Mouse (Mus musculus): ENCODE measurements around the gene 9230102O04Rik. TPM values are rescaled to one million over a fixed set of nuclear protein-coding genes. Genes with fewer than 3 reads are reported as not detected.

The 9230102O04Rik gene
- total RNA-seq, 1 experiment = not detected

DNA sequence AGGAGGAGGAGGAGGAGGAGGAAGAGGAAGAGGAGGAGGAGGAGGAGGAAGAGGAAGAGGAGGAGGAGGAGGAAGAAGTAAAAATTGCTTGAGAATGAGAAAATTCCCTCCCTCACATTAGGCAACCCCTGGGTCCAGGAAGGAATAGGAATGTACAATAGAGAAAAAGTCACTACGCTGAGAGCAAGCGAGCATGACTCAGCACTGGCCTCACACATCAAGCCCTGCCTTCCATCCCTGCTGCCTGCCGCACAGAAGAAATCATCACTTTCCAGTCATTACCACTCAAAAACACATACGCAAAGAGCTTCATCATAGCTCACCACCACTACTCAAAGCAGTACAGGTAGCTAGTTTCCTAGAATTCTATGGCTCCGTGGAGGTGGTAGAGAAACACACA lies 28.6 kb downstream of the 9230102O04Rik start:
- no peak overlapping the region for H3K27ac ChIP-seq (ENCODE audit: insufficient read depth, low read depth, low read length, poor library complexity, severe bottlenecking)
- H3K9me3 ChIP-seq (ENCODE audit: control insufficient read depth, insufficient read depth, low read depth, low read length) = no peaks in the 10 kb centered on the region
- peaks cover 2 to 17% of the 10 kb centered on the region in 2 experiments; a peak in 3 of 4 replicates for H3K4me1 ChIP-seq (ENCODE audit: control insufficient read depth in 2 of 2, insufficient read depth in 2 of 2, low read length in 2 of 2, poor library complexity in 1 of 2)
- no peaks in the 10 kb centered on the region; the same call in 1 of the 2 replicates for H3K36me3 ChIP-seq (ENCODE audit: control insufficient read depth, insufficient read depth, low read length, poor library complexity, severe bottlenecking)
- no peak overlapping the region for H3K9ac ChIP-seq (ENCODE audit: insufficient read depth, low read depth, low read length, poor library complexity, severe bottlenecking)
- TF ChIP-seq MAFK (IDR thresholded peaks at IDR 0.05; ENCODE audit: insufficient read depth, low read depth, low read length) (peak; percentile 80), ZNF384 (IDR thresholded peaks at IDR 0.05; ENCODE audit: low read depth, low read length) (no peak)
- in situ Hi-C loops (cut with MboI; ENCODE audit: low sequenced_read_pairs in 2 of 2, unreplicated experiment in 2 of 2) = no loop called here
- no peak for DNase-seq (ENCODE audit: low read depth, low spot score)
- H3K4me3 ChIP-seq (ENCODE audit: insufficient read depth in 1 of 2, low read depth in 1 of 2, low read length in 2 of 2, poor library complexity in 1 of 2, severe bottlenecking in 1 of 2) = no peak overlapping the region

DNA sequence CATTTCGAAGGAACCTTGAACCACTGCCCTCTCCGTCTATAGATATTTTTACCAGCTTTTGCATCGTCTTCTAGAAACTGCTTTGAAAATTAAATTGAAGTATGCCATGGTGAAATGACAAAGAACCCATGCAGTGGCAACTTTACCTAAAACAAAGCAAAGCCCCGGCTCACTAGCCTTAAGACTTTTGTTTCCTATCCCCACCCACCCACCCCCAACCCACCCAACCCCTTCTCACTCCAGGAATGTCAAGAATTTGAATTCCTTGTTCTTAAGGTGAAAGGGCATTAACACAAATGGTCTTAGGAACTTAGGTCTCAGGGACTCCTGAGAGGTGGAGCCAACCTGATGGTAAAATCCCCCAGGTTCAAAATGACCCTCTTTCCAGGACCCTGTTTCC lies 33.5 kb downstream of the 9230102O04Rik start:
- DNase-seq (ENCODE audit: low read depth, low spot score) = no peak
- Histone ChIP-seq H3K4me3 (ENCODE audit: insufficient read depth in 1 of 2, low read depth in 1 of 2, low read length in 2 of 2, poor library complexity in 1 of 2, severe bottlenecking in 1 of 2) (no peak overlapping the region), H3K36me3 (ENCODE audit: control insufficient read depth, insufficient read depth, low read length, poor library complexity, severe bottlenecking) (no peaks in the 10 kb centered on the region; the same call in 1 of the 2 replicates), H3K9me3 (ENCODE audit: control insufficient read depth, insufficient read depth, low read depth, low read length) (no peaks in the 10 kb centered on the region), H3K4me1 (ENCODE audit: control insufficient read depth in 2 of 2, insufficient read depth in 2 of 2, low read length in 2 of 2, poor library complexity in 1 of 2) (peaks cover 2 to 16% of the 10 kb centered on the region in 2 experiments), H3K27ac (ENCODE audit: insufficient read depth, low read depth, low read length, poor library complexity, severe bottlenecking) (no peak overlapping the region; the same call in 1 of the 2 replicates), H3K9ac (ENCODE audit: insufficient read depth, low read depth, low read length, poor library complexity, severe bottlenecking) (no peak overlapping the region)
- TF ChIP-seq MAFK (IDR thresholded peaks at IDR 0.05; ENCODE audit: insufficient read depth, low read depth, low read length) = no peak
- TF ChIP-seq ZC3H11A (IDR thresholded peaks at IDR 0.05; ENCODE audit: borderline replicate concordance, low read depth, low read length) = no peak
- no peak for TF ChIP-seq CHD2 (IDR thresholded peaks at IDR 0.05; ENCODE audit: low read depth, low read length)
- no peak for TF ChIP-seq ZNF384 (IDR thresholded peaks at IDR 0.05; ENCODE audit: low read depth, low read length)
- TF ChIP-seq HCFC1 (IDR thresholded peaks at IDR 0.05; ENCODE audit: borderline replicate concordance, insufficient read depth, low read length) = no peak
- in situ Hi-C loops (cut with MboI; ENCODE audit: low sequenced_read_pairs in 2 of 2, unreplicated experiment in 2 of 2) = no loop called here

DNA sequence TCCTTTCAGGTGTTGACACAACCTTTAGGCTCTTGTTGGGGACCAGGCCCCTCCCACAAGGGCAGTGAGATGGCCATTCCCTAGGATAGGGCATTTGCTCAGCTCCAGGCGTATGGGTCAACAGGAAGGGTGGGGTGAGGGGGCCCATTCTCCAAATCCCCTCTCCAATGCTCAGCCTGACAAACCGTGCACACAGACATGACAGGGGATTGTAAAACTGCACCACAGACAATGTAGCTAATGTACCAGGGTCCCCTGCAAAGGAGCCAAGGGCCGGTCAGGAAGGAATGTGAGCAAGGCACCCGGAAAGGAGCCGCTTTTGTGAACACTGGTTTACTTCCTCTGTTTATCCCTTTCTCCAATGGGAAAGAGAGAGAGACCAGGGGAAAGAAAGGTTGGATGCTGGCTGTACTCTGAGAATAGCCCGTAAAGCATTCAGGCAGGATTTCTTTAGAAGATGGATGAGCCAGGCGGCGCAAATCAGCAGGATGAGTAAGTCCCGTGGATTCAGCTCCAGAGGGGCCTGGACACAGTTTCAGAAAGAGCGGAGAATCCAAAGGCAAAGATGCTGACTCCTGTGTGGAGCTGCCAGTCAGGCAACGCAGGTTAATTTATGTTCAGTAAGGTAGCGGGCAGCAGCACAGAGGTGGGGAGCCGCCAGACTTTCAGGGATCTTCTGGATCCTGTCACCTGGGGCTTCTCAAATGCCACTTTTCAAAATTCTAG lies 36.3 kb downstream of the 9230102O04Rik start:
- Histone ChIP-seq H3K9ac (ENCODE audit: insufficient read depth, low read depth, low read length, poor library complexity, severe bottlenecking) (no peak overlapping the region), H3K4me3 (ENCODE audit: insufficient read depth in 1 of 2, low read depth in 1 of 2, low read length in 2 of 2, poor library complexity in 1 of 2, severe bottlenecking in 1 of 2) (no peak overlapping the region), H3K36me3 (ENCODE audit: control insufficient read depth, insufficient read depth, low read length, poor library complexity, severe bottlenecking) (no peaks in the 10 kb centered on the region), H3K4me1 (ENCODE audit: control insufficient read depth in 2 of 2, insufficient read depth in 2 of 2, low read length in 2 of 2, poor library complexity in 1 of 2) (peaks cover 2 to 11% of the 10 kb centered on the region in 2 experiments), H3K27ac (ENCODE audit: insufficient read depth, low read depth, low read length, poor library complexity, severe bottlenecking) (no peak overlapping the region), H3K9me3 (ENCODE audit: control insufficient read depth, insufficient read depth, low read depth, low read length) (no peaks in the 10 kb centered on the region)
- TF ChIP-seq ZNF384 (IDR thresholded peaks at IDR 0.05; ENCODE audit: low read depth, low read length) (no peak), MAFK (IDR thresholded peaks at IDR 0.05; ENCODE audit: insufficient read depth, low read depth, low read length) (no peak), HCFC1 (IDR thresholded peaks at IDR 0.05; ENCODE audit: borderline replicate concordance, insufficient read depth, low read length) (no peak), CHD2 (IDR thresholded peaks at IDR 0.05; ENCODE audit: low read depth, low read length) (no peak), ZC3H11A (IDR thresholded peaks at IDR 0.05; ENCODE audit: borderline replicate concordance, low read depth, low read length) (no peak)
- in situ Hi-C loops (cut with MboI; ENCODE audit: low sequenced_read_pairs in 2 of 2, unreplicated experiment in 2 of 2) = no loop called here
- no peak for DNase-seq (ENCODE audit: low read depth, low spot score)

DNA sequence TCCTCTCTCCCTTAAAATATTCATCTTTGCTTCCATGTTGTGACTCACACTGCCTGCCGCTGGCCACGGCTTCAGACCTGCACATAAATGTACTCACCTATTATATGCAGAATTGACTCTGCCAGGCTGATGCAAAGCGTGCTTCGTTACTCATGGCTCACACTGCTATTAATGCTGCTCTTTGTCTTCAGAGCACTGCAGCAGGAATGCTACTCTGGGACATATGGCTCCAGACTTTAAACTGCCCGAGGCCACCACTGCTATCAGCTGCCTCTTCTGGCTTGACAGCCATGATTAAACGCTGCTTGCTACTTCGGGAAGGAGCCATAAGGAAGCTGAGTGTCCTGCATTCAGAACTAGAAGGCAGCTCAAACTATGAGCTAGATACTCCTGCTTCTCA lies 54.1 kb downstream of the 9230102O04Rik start:
- Histone ChIP-seq H3K9ac (ENCODE audit: insufficient read depth, low read depth, low read length, poor library complexity, severe bottlenecking) (no peak overlapping the region), H3K36me3 (ENCODE audit: control insufficient read depth, insufficient read depth, low read length, poor library complexity, severe bottlenecking) (no peaks in the 10 kb centered on the region), H3K9me3 (ENCODE audit: control insufficient read depth, insufficient read depth, low read depth, low read length) (no peaks in the 10 kb centered on the region), H3K27ac (ENCODE audit: insufficient read depth, low read depth, low read length, poor library complexity, severe bottlenecking) (no peak overlapping the region), H3K4me3 (ENCODE audit: insufficient read depth in 1 of 2, low read depth in 1 of 2, low read length in 2 of 2, poor library complexity in 1 of 2, severe bottlenecking in 1 of 2) (no peak overlapping the region), H3K4me1 (ENCODE audit: control insufficient read depth in 2 of 2, insufficient read depth in 2 of 2, low read length in 2 of 2, poor library complexity in 1 of 2) (no peaks in the 10 kb centered on the region)
- in situ Hi-C loops (cut with MboI; ENCODE audit: low sequenced_read_pairs in 2 of 2, unreplicated experiment in 2 of 2) = no loop called here
- no peak for TF ChIP-seq CHD2 (IDR thresholded peaks at IDR 0.05; ENCODE audit: low read depth, low read length)
- no peak for TF ChIP-seq MAFK (IDR thresholded peaks at IDR 0.05; ENCODE audit: insufficient read depth, low read depth, low read length)
- no peak for TF ChIP-seq ZNF384 (IDR thresholded peaks at IDR 0.05; ENCODE audit: low read depth, low read length)
- TF ChIP-seq HCFC1 (IDR thresholded peaks at IDR 0.05; ENCODE audit: borderline replicate concordance, insufficient read depth, low read length) = no peak
- TF ChIP-seq ZC3H11A (IDR thresholded peaks at IDR 0.05; ENCODE audit: borderline replicate concordance, low read depth, low read length) = no peak
- DNase-seq (ENCODE audit: low read depth, low spot score) = no peak

Data from ES-E14 (cell line).